Mouse (Mus musculus) embryonic facial prominence, embryonic 11.5 days (tissue): ENCODE results near the gene Lgr6. TPM values are rescaled to one million over a fixed set of nuclear protein-coding genes. Genes with fewer than 3 reads are reported as not detected.

ENCODE experiments used
- ATAC-seq: fragments of 200-750 bp; cut with Nextera tagmentation; replicated peaks from 2 replicates; pipeline ENCODE4 v1.8.0; 2017; ENCODE audit warnings: low read depth; ENCODE audit not compliant: insufficient number of reproducible peaks, low FRiP score, low TSS enrichment
- DNase-seq: peaks from one replicate; pipeline ENCODE4 v3.0.0-alpha.2; 2015; ENCODE audit warnings: low spot score
- H3K27ac ChIP-seq: fragments of 300-500 bp; sonication (generic); replicated peaks from 2 replicates; pipeline ENCODE4 v1.5.1; 2014; ENCODE audit warnings: mild to moderate bottlenecking, low read depth, low read length, control low read depth
- H3K27me3 ChIP-seq: fragments of 300-500 bp; sonication (generic); 2 replicates; pipeline ENCODE4 v1.6.1; 2014; ENCODE audit warnings: mild to moderate bottlenecking, low read length, moderate library complexity, mixed read lengths; ENCODE audit not compliant: control insufficient read depth, insufficient read depth
- H3K36me3 ChIP-seq: fragments of 300-500 bp; sonication (generic); replicated peaks from 2 replicates; pipeline ENCODE4 v1.6.1; 2014; ENCODE audit warnings: low read depth, mild to moderate bottlenecking, low read length, moderate library complexity, mixed read lengths; ENCODE audit not compliant: control insufficient read depth, insufficient read depth
- H3K4me1 ChIP-seq: fragments of 300-500 bp; sonication (generic); 2 replicates; pipeline ENCODE4 v1.6.1; 2014; ENCODE audit warnings: low read length, mixed read lengths; ENCODE audit not compliant: control insufficient read depth, insufficient read depth
- H3K4me2 ChIP-seq: fragments of 300-500 bp; sonication (generic); 2 replicates; pipeline ENCODE4 v1.6.1; 2014; ENCODE audit warnings: low read depth, mild to moderate bottlenecking, control low read depth, low read length, moderate library complexity
- H3K4me3 ChIP-seq: fragments of 300-500 bp; sonication (generic); 2 replicates; pipeline ENCODE4 v1.5.1; 2014; ENCODE audit warnings: low read depth, low read length, control low read depth
- H3K9ac ChIP-seq: fragments of 300-500 bp; sonication (generic); replicated peaks from 2 replicates; pipeline ENCODE4 v1.6.1; 2014; ENCODE audit warnings: mild to moderate bottlenecking, control low read depth, low read length
- H3K9me3 ChIP-seq: fragments of 300-500 bp; sonication (generic); replicated peaks from 2 replicates; pipeline ENCODE4 v1.6.1; 2016; ENCODE audit warnings: mild to moderate bottlenecking, low read length, inconsistent platforms, mixed read lengths; ENCODE audit not compliant: control insufficient read depth
- WGBS: fragments of 180-500 bp; shearing (Covaris S2); extraction: QIAGEN DNeasy Blood & Tissue Kit; methylation state at CpG from one replicate; pipeline ENCODE4 v1.1.7; 2014; 5-methylcytosine and 5-hydroxymethylcytosine counted together
- polyA plus RNA-seq: library from polyadenylated mRNA; unstranded; fragments of >200 nt; fragmentation: Nextera tagmentation; extraction: Ambion mirVana; gene quantifications from 2 replicates; pipeline ENCODE4 v1.2.1, GENCODE M21; 2014

Gene Lgr6
- polyA plus RNA-seq, 1 experiment from 2014 or later = 0.93 TPM

- Histone ChIP-seq H3K27me3 (no peaks in the 10 kb centered on the region), H3K9ac (no peak overlapping the region), H3K4me3 (no peak overlapping the region), H3K4me1 (no peaks in the 10 kb centered on the region), H3K4me2 (no peak overlapping the region), H3K9me3 (no peaks in the 10 kb centered on the region), H3K36me3 (no peaks in the 10 kb centered on the region), H3K27ac (no peak overlapping the region)
- DNase-seq (no peak), ATAC-seq (no peak)
- 100% methylated on average over 2 of the region's 2 CpGs for WGBS
Observed at GRCm38 (mm10) chr1:135044439-135044838, 60.6 kb downstream of the Lgr6 start.

GRCm38 (mm10) chr1:135036297-135036696 is 68.8 kb downstream of the Lgr6 start:
- no peak overlapping the region for H3K4me3 ChIP-seq
- H3K9ac ChIP-seq = no peak overlapping the region
- no peaks in the 10 kb centered on the region for H3K9me3 ChIP-seq
- ATAC-seq (no peak), DNase-seq (no peak)
- no peaks in the 10 kb centered on the region for H3K27me3 ChIP-seq
- no peak overlapping the region for H3K4me2 ChIP-seq
- WGBS = 89% methylated on average over 5 of the region's 5 CpGs
- H3K27ac ChIP-seq = no peak overlapping the region
- H3K36me3 ChIP-seq = no peaks in the 10 kb centered on the region
- H3K4me1 ChIP-seq = no peaks in the 10 kb centered on the region

DNA sequence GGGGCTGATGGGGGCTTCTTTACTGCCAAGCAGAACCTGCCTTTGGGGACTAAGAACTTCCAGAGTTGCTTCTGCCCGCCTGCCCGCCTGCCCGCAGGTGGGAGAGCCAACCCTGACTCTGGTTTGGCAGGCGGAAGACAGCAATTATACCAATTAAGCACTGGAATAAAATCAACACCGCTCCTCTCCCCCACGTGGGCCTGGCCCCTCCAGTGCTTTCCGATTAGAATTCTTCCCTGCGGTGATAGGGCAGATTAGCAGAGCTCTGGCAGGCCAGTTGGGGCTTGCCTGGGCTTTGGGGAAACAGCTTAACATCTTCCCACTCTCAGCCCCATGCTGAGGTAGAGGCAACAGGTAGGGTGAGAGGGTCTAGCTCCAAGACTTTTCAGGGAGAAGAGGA is 72.4 kb downstream of the Lgr6 start:
- H3K27ac ChIP-seq = no peak overlapping the region

GRCm38 (mm10) chr1:135030121-135030520 is 75.0 kb downstream of the Lgr6 start:
- no peaks in the 10 kb centered on the region for H3K9me3 ChIP-seq
- H3K4me2 ChIP-seq = no peak overlapping the region
- 84% methylated on average over 2 of the region's 2 CpGs for whole genome bisulfite sequencing
- H3K27ac ChIP-seq = no peak overlapping the region
- no peaks in the 10 kb centered on the region for H3K4me1 ChIP-seq
- no peaks in the 10 kb centered on the region for H3K27me3 ChIP-seq
- ATAC-seq = no peak
- no peak overlapping the region for H3K4me3 ChIP-seq
- no peak for DNase-seq
- H3K9ac ChIP-seq = no peak overlapping the region
- H3K36me3 ChIP-seq = no peaks in the 10 kb centered on the region

More for the DNA sequence above, 72.4 kb downstream of the Lgr6 start:
- H3K4me1 ChIP-seq = no peaks in the 10 kb centered on the region
- no peak overlapping the region for H3K4me2 ChIP-seq
- H3K9ac ChIP-seq = no peak overlapping the region
- no peaks in the 10 kb centered on the region for H3K36me3 ChIP-seq
- H3K9me3 ChIP-seq = no peaks in the 10 kb centered on the region
- no peak overlapping the region for H3K4me3 ChIP-seq
- DNase-seq = peak; percentile 21
- no peak for ATAC-seq
- no peaks in the 10 kb centered on the region for H3K27me3 ChIP-seq
- WGBS = 29% methylated on average over 8 of the region's 8 CpGs

DNA sequence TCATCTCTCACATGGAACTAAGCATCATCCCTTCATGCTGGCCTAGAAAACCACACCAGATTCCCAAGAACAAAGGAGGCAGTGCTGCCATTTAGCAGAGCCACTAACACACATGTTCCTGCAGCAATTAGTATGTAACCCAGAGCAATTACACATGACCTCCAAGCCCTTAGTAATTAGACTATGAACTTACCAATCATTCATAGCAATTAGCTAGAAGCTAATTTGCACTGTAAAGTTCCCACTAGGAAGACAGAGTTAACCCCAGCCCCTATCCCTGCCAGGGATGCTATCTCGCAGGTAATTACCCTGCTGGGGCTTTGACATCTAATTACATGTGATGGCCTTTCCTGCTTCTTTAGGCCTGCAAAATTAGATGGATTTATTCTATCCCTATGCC is 78.8 kb downstream of the Lgr6 start:
- ATAC-seq (no peak), DNase-seq (no peak)
- WGBS = 44% methylated on average over 1 of the region's 1 CpGs
- no peaks in the 10 kb centered on the region for H3K27me3 ChIP-seq
- H3K4me1 ChIP-seq = no peaks in the 10 kb centered on the region
- H3K36me3 ChIP-seq = no peaks in the 10 kb centered on the region
- no peaks in the 10 kb centered on the region for H3K9me3 ChIP-seq
- H3K4me3 ChIP-seq = no peak overlapping the region
- no peak overlapping the region for H3K9ac ChIP-seq
- no peak overlapping the region for H3K4me2 ChIP-seq
- H3K27ac ChIP-seq = no peak overlapping the region

- Histone ChIP-seq H3K36me3 (no peaks in the 10 kb centered on the region), H3K4me3 (no peak overlapping the region), H3K4me2 (no peak overlapping the region), H3K4me1 (no peaks in the 10 kb centered on the region), H3K27ac (no peak overlapping the region), H3K9me3 (no peaks in the 10 kb centered on the region), H3K9ac (no peak overlapping the region), H3K27me3 (no peaks in the 10 kb centered on the region)
- ATAC-seq (no peak), DNase-seq (no peak)
- WGBS = 59% methylated on average over 1 of the region's 1 CpGs
Observed at GRCm38 (mm10) chr1:135023583-135023982, 81.5 kb downstream of the Lgr6 start.

DNA sequence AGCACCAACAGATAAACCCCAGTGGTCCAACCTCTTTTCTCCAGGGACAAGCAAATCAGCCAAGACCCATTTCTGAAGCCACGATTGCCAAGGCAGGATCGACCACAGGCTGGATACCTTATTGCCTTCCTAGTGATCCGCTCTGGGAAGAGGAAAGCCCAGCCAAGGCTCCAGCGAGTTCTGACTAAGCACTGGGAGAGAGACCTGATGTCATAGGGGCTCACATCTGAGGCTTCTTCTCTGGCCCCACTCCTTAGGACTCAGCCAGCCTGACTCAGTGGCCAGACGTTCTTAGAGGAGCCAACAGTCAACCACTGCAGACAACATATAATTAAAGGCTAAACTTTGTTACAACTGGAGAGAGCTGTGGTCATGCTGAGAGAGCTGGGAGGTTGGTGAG is 83.1 kb downstream of the Lgr6 start:
- WGBS = 74% methylated on average over 5 of the region's 5 CpGs
- Histone ChIP-seq H3K36me3 (no peaks in the 10 kb centered on the region), H3K27me3 (no peaks in the 10 kb centered on the region), H3K4me3 (no peak overlapping the region), H3K9me3 (no peaks in the 10 kb centered on the region), H3K4me1 (no peaks in the 10 kb centered on the region), H3K9ac (no peak overlapping the region), H3K4me2 (no peak overlapping the region), H3K27ac (no peak overlapping the region)
- ATAC-seq (no peak), DNase-seq (no peak)

DNA sequence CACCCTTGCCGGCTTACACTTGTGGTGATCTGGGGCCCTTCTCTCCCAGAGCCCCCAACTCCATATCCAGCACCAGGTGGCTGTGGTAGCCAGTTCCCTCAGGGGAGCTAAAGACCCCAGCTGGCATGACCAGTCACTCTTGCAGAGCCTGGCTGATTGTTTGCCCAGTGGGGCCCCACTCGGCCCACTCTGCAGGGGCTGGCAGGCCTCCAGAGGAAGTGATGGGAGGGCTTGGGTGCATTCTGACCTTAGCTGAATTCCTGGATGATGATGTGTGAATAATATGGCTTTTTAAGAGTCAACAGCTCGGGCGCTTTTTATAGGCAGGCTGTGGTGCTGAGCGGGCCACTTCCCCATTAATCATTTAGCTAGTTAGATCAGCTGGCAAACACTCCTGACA is 84.1 kb downstream of the Lgr6 start:
- ATAC-seq = no peak; the same call in 1 of the 2 replicates
- no peak overlapping the region for H3K27ac ChIP-seq

More for the DNA sequence above, 84.1 kb downstream of the Lgr6 start:
- H3K27me3 ChIP-seq = no peaks in the 10 kb centered on the region
- no peaks in the 10 kb centered on the region for H3K4me1 ChIP-seq
- no peak overlapping the region for H3K9ac ChIP-seq
- no peak overlapping the region for H3K4me3 ChIP-seq
- no peaks in the 10 kb centered on the region for H3K9me3 ChIP-seq
- no peak for DNase-seq
- no peaks in the 10 kb centered on the region for H3K36me3 ChIP-seq
- 54% methylated on average over 5 of the region's 5 CpGs for WGBS
- H3K4me2 ChIP-seq = no peak overlapping the region
